Mouse (Mus musculus): ENCODE data around the gene Fbh1. TPM values are rescaled to one million over a fixed set of nuclear protein-coding genes. Genes with fewer than 3 reads are reported as not detected.

Gene Fbh1
- total and polyA plus RNA-seq, 2 experiments from 2014 or later: 66.2 to 98.9 TPM

DNA sequence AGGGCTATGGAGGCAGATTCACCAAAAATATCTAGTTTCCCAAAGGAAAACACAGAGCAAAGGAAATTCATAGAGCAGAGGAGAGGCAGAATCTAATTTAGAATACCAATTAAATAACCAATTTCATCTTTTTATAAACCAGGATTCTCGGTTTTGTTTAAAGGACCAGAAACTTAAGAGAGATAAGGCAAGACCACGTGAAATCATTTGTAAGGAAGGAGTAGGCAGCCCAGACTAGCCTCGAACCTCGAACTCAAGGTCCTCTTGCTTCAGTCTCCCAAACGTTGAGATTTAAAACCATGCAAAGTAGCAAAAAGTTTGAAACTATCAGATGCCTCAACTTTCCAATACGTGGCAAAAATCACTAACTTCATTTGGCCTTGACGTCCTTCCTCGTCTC lies 967 bp downstream of the Fbh1 start:
- TF ChIP-seq CTCF (IDR thresholded peaks at IDR 0.05; ENCODE audit: low read depth): no peak
- DNase-seq: no peak
- Histone ChIP-seq H3K36me3 (ENCODE audit: insufficient read depth) (no peaks in the 10 kb centered on the region), H3K9me3 (ENCODE audit: low read length) (no peaks in the 10 kb centered on the region), H3K4me3 (ENCODE audit: low read depth, low read length) (peak overlapping the region; percentile 68), H3K4me2 (ENCODE audit: low read depth) (peak overlapping the region; percentile 74), H3K27me3 (ENCODE audit: insufficient read depth, low read length) (no peaks in the 10 kb centered on the region), H3K27ac (ENCODE audit: low read depth, low read length) (no peak overlapping the region), H3K4me1 (ENCODE audit: insufficient read depth) (peaks cover 17% of the 10 kb centered on the region; the same call in 1 of the 2 replicates), H3K9ac (peak overlapping the region; percentile 78)
- 52% methylated on average over 8 of the region's 8 CpGs for WGBS
- no peak for ATAC-seq

DNA sequence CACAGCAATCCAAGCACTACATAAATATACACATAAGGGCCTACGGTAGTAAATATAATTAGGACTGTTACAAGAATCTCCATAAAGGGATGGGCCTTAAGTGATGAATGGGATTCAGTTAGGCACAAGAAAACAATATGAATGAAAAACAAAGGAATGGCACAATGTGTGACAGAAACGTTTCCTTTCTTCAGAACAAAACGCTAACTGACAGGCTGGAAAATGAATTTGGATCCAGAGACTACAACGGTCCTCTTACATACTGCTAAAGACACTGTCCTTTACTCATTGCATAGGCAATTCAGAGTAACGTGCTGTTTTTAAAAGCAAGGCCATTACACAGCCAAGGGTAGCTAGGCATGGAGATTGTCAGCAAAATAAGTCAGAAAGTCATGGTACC lies 2.3 kb downstream of the Fbh1 start:
- no peaks in the 10 kb centered on the region for H3K27me3 ChIP-seq (ENCODE audit: insufficient read depth, low read length)
- WGBS: 73% methylated on average over 5 of the region's 5 CpGs
- no peak overlapping the region for H3K9ac ChIP-seq
- no peaks in the 10 kb centered on the region for H3K36me3 ChIP-seq (ENCODE audit: insufficient read depth)
- no peak overlapping the region for H3K27ac ChIP-seq (ENCODE audit: low read depth, low read length)
- H3K4me2 ChIP-seq (ENCODE audit: low read depth): no peak overlapping the region
- H3K4me1 ChIP-seq (ENCODE audit: insufficient read depth): peaks cover 17% of the 10 kb centered on the region; the same call in 1 of the 2 replicates
- no peak overlapping the region for H3K4me3 ChIP-seq (ENCODE audit: low read depth, low read length)
- ATAC-seq: no peak
- TF ChIP-seq CTCF (IDR thresholded peaks at IDR 0.05; ENCODE audit: low read depth): no peak
- no peak for DNase-seq
- no peaks in the 10 kb centered on the region for H3K9me3 ChIP-seq (ENCODE audit: low read length)

DNA sequence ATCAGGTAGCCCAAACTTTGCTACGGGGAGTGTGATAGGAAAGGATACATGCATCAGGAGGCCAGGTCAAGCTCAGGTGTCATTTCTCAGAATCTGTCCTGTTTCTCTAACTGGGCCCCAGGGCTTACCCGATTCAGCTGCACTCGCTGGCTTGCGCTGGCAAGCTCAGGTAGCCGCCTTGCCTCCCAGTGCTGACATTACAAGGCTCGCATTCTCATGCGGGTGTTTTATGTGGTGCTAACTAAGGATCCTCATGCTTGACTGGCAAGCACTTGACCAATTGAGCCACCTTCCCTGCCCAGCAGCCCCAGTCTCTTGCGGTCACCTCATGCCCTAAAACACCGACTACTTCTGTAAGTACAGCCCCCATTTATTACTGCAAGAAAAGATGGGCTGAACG lies 3.0 kb downstream of the Fbh1 start:
- no peak overlapping the region for H3K4me2 ChIP-seq (ENCODE audit: low read depth)
- peaks cover 15% of the 10 kb centered on the region; the same call in 1 of the 2 replicates for H3K4me1 ChIP-seq (ENCODE audit: insufficient read depth)
- ATAC-seq: no peak
- no peaks in the 10 kb centered on the region for H3K27me3 ChIP-seq (ENCODE audit: insufficient read depth, low read length)
- no peak for DNase-seq
- H3K4me3 ChIP-seq (ENCODE audit: low read depth, low read length): no peak overlapping the region
- peaks cover 3% of the 10 kb centered on the region; the same call in 1 of the 2 replicates for H3K36me3 ChIP-seq (ENCODE audit: insufficient read depth)
- H3K27ac ChIP-seq (ENCODE audit: low read depth, low read length): no peak overlapping the region
- TF ChIP-seq CTCF (IDR thresholded peaks at IDR 0.05; ENCODE audit: low read depth): no peak
- 89% methylated on average over 10 of the region's 10 CpGs for WGBS
- H3K9me3 ChIP-seq (ENCODE audit: low read length): no peaks in the 10 kb centered on the region
- no peak overlapping the region for H3K9ac ChIP-seq

DNA sequence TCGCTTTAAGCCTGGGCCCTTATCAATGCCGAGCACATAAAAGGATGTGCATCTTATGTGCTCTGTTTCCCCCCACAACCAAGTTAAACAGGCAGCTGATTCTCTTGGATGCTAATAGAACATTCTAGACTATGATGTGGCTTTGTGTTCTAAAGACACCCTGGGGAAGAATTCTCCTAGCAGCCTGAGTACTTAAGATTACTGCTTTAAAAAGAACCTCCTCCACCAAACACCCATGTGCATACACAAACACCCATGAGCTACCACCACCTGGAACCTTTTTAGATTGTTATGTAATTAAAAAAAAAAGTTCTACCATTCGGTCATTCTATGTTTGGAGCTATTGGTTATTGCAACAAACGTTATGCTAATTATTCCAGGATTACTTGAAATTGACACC lies 5.0 kb downstream of the Fbh1 start:
- peaks cover 9% of the 10 kb centered on the region for H3K36me3 ChIP-seq (ENCODE audit: insufficient read depth)
- H3K4me2 ChIP-seq (ENCODE audit: low read depth): no peak overlapping the region
- ATAC-seq (no peak), DNase-seq (no peak)
- no peak overlapping the region for H3K9ac ChIP-seq
- 0 out of 2 replicates have a peak, but pooled peaks cover 9% of the 10 kb centered on the region for H3K4me1 ChIP-seq (ENCODE audit: insufficient read depth)
- TF ChIP-seq CTCF (IDR thresholded peaks at IDR 0.05; ENCODE audit: low read depth): no peak
- H3K9me3 ChIP-seq (ENCODE audit: low read length): no peaks in the 10 kb centered on the region
- WGBS: 86% methylated on average over 4 of the region's 4 CpGs
- no peak overlapping the region for H3K27ac ChIP-seq (ENCODE audit: low read depth, low read length)
- no peaks in the 10 kb centered on the region for H3K27me3 ChIP-seq (ENCODE audit: insufficient read depth, low read length)
- no peak overlapping the region for H3K4me3 ChIP-seq (ENCODE audit: low read depth, low read length)

DNA sequence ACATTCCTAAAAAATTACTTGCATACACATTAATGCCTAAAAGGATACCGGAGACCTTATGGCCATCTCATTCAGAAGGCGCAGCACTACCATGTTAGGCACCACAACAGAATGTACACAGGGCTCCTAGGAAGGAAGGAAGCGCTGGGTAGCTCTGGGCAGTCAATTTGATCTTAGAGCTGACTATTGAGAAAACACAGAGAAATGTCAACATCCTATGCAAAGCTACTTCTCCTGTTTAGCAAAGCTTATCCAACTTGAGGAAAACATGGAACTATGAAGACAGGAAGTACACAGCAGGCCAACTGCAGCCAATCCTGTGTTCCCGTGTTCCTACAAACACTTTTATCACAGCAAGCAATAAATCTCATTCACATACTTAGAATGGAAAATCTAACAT lies 5.7 kb downstream of the Fbh1 start:
- H3K27me3 ChIP-seq (ENCODE audit: insufficient read depth, low read length): no peaks in the 10 kb centered on the region

DNA sequence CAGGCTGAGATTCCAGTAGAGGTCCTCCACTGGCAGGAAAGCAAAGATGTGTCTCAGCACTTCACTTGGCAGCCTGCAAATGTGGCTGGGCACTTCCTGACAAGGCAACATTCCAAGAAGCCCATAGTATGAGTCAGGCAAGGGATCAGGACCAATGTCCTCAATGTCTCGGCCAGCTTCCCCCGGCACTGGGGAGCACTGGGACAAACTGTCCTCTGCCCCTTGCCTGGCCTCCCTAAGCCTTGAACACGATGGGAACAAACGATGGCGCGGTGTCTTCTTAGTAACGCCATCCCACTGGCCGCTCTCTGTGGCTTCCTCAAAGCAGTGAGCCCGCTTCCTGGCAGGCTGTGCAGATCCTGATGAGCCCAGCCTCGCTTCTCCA lies 10.2 kb downstream of the Fbh1 start:
- no peaks in the 10 kb centered on the region for H3K9me3 ChIP-seq (ENCODE audit: low read length)
- WGBS: 73% methylated on average over 10 of the region's 10 CpGs
- H3K27me3 ChIP-seq (ENCODE audit: insufficient read depth, low read length): no peaks in the 10 kb centered on the region
- H3K27ac ChIP-seq (ENCODE audit: low read depth, low read length): no peak overlapping the region
- peaks cover 54% of the 10 kb centered on the region for H3K36me3 ChIP-seq (ENCODE audit: insufficient read depth)
- no peak for ATAC-seq
- no peak for DNase-seq
- H3K4me1 ChIP-seq (ENCODE audit: insufficient read depth): no peaks in the 10 kb centered on the region
- H3K4me2 ChIP-seq (ENCODE audit: low read depth): no peak overlapping the region
- no peak overlapping the region for H3K4me3 ChIP-seq (ENCODE audit: low read depth, low read length)
- TF ChIP-seq CTCF (IDR thresholded peaks at IDR 0.05; ENCODE audit: low read depth): no peak
- no peak overlapping the region for H3K9ac ChIP-seq

More for the DNA sequence above, 5.7 kb downstream of the Fbh1 start:
- H3K9me3 ChIP-seq (ENCODE audit: low read length): no peaks in the 10 kb centered on the region
- ATAC-seq: no peak
- TF ChIP-seq CTCF (IDR thresholded peaks at IDR 0.05; ENCODE audit: low read depth): no peak
- no peak for DNase-seq
- H3K4me1 ChIP-seq (ENCODE audit: insufficient read depth): 0 out of 2 replicates have a peak, but pooled peaks cover 7% of the 10 kb centered on the region
- no peak overlapping the region for H3K4me2 ChIP-seq (ENCODE audit: low read depth)
- no peak overlapping the region for H3K9ac ChIP-seq
- no peak overlapping the region for H3K4me3 ChIP-seq (ENCODE audit: low read depth, low read length)
- H3K36me3 ChIP-seq (ENCODE audit: insufficient read depth): peaks cover 16% of the 10 kb centered on the region
- 93% methylated on average over 4 of the region's 4 CpGs for WGBS
- H3K27ac ChIP-seq (ENCODE audit: low read depth, low read length): no peak overlapping the region

DNA sequence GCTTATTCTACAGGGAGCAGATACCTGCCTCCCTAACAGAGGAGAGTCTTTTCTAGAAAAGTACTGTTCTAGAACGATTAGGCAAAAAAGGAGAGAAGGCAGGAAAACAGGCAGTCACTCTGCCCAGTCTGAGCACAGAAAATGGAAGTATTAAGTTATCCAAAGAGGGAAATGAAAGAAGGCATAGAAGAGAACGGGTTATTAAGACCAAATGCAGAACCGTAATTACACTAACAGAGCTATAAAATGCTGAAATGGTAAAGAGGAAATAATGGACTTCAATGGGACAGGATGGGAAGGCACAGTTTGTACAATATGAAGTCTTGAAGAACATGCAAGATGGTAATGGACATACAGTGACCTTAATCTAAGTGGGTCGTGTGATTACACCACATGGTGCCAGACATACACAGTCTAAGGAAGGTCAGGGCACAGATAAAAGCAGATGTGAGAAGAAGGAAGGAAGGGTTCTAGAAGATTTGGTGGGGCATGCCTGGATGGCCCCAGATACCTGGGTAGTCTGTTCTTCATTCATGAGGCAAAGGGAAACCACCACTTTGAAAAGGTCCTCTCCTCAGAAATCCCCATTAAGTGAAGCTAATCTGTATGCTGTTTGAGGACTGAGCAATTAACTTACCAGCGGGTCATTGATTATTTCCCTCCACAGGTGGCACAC lies 10.8 kb downstream of the Fbh1 start:
- no peak overlapping the region for H3K9ac ChIP-seq
- ATAC-seq: no peak
- H3K4me3 ChIP-seq (ENCODE audit: low read depth, low read length): no peak overlapping the region
- H3K27me3 ChIP-seq (ENCODE audit: insufficient read depth, low read length): no peaks in the 10 kb centered on the region
- no peak overlapping the region for H3K4me2 ChIP-seq (ENCODE audit: low read depth)
- H3K4me1 ChIP-seq (ENCODE audit: insufficient read depth): no peaks in the 10 kb centered on the region
- no peak for TF ChIP-seq CTCF (IDR thresholded peaks at IDR 0.05; ENCODE audit: low read depth)
- no peak for DNase-seq
- H3K27ac ChIP-seq (ENCODE audit: low read depth, low read length): no peak overlapping the region
- no peaks in the 10 kb centered on the region for H3K9me3 ChIP-seq (ENCODE audit: low read length)
- H3K36me3 ChIP-seq (ENCODE audit: insufficient read depth): peaks cover 59% of the 10 kb centered on the region
- 74% methylated on average over 5 of the region's 5 CpGs for WGBS

All from forebrain, postnatal 0 days (tissue).